Mouse (Mus musculus): ENCODE measurements around the gene Jmjd6.

Jmjd6 gene

DNA sequence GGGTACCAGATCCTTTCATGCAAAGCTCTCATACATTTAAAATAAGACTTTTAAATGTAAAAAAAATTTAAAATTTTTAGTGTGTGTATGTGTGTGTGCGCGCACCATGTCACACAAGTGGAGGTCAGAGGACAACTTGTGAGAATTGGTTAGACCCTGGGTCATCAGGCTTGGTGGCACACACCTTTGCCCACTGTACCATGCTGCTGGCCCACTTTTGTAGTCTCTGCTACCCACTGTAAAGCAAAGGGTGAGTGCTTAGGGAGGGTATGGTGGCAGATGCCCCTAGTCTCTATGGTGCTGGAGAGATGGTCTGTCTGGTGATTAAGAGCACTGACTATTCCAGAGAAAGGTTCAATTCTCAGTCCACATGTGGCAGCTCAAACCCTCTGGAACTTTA lies 20.0 kb downstream of the Jmjd6 start:
- no peak for DNase-seq

DNA sequence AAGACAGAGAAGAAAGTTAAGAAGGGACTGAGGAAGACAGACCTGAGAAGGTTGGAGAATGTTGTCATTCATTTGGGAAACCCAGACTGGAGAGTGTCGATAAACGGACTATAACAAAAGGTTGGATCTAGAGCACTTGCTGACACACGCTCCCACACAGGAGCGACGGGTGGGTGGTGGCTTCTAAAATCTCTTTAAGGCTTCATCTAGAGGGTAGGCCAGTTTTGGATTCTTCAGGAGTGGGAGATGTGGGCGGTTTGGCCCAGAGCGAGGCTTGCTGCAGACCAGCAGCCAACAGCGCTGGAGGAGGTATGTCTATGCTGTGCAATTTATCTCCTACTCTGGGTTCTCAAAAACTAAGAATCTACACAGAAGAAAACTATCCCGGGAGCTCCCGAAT lies 20.6 kb downstream of the Jmjd6 start:
- DNase-seq: no peak

DNA sequence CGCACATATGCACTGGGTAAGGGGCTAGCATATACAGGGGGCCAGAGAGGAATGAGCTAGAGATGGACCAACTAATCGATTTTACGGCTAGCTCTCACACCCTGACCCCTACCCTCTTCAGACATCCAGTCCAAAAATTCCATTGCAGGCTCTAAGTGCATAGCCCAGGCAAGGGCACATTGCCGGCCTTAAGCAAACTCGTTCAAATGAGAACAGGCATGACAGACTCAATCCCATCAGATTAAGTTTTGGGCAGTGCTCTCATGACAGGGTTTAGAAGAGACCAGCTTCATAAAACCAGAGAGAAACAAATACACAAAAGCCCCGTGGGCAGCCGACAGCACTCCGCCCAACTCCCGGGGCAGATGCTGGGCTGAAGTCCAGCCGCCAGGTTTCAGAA lies 21.0 kb downstream of the Jmjd6 start:
- DNase-seq: no peak

DNA sequence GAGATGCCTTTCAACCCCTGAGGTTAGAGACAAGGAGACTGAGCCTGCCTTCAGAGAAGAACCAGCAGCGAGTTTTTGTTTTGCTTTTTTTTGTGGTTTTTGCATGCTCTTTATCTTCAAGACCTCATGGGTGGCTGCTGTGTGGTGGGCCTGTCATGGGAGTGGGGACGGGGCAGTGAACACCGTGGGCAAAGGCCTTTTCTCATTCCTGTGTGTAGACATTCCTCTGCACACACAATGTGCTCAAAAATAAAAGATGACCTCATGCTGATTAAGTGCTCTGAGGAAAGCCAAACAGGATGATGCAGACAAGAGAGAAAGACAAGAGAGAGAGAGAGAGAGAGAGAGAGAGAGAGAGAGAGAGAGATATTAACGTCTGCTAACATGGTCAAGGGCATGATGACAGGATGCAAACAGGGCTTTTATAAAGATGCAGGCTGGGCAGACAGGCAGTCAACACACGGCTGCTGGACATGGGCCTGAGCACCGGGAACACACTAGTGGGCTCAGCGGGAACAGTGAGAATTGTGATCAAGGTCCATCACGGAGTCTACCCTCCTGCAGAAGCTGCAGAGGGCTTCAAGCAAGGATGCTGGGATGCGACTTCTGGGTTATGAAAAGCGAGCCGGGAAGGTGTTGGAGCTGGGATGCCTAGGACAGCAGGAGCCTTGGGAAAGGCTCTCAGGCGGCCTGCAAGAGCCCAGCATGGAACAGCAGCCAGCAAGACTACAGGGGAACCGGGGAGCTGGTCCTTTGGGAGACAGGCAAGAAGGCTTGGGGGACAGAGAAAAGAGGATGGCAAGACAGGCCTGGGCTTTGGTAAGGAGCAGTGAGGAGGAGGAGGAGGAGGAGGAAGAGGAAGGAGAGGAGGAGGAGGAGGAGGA lies 21.9 kb downstream of the Jmjd6 start:
- DNase-seq: no peak

DNA sequence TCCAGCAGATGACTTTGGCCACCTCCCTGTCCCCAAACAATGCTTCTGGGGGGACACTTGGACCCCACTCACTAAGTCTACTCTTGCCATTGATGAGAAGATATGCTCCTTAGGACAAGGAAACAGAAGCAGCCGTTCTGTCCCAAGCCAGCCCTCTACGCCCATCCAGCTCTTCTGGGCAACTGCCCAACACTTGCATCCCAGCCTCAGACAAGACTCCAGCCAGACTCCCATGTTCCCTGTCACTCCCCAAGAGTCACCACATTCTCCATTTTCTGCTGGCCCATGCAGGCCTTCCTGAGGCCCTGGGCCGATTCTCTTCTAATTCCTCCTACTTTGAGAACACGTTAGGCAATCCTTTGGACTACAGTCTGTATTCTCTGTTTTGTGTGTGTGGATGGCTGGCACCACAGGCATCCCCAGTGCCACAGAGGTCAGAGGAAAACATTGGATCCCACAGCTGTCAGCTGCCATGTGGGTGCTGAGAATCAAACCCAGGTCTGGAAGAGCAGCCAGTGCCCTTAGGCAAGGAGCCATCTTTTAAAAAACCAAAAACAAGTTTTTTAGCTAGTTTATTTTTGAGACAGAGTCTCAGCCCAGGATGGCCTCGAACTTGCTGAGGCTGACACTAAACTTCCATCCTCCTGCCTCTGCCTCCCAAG lies 23.2 kb downstream of the Jmjd6 start:
- no peak for DNase-seq

DNA sequence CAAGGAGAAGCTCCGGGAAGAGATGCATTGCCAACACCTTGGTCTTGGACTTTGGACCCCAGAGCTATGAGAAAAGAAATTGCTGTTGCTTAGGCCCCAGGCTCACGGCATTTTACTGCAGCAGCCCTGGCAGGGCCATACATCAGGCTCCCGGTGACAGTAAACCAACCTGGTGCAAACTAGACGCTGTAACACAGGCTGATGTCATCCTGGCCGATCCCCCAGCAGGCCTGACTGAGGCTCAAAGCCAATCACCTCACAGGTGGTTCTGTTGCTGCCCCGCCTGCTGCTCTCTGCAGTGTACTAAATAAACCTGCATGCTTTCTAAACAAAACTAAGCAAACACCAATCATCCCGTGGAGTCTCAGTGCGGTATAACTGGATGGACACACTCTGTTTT lies 24.5 kb downstream of the Jmjd6 start:
- DNase-seq: no peak

DNA sequence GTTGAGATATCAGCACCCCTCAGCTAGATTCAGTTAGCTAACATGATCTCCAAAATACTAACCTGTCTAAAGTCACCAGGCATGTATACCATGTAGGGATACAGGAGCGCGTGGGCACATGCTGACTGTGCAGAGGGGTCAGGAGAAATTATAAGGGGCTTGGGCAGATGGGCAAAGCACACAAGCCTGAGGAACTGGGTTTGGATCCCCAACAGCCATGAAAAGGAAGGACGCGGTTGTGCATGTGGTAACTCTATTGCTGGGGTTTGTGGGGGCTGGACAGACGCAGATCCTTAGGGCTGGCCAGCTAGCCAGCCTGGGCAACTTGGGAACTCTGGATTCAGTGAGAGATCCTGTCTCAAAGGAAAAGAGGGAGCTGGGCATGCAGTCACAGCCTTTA lies 25.7 kb downstream of the Jmjd6 start:
- no peak for DNase-seq

DNA sequence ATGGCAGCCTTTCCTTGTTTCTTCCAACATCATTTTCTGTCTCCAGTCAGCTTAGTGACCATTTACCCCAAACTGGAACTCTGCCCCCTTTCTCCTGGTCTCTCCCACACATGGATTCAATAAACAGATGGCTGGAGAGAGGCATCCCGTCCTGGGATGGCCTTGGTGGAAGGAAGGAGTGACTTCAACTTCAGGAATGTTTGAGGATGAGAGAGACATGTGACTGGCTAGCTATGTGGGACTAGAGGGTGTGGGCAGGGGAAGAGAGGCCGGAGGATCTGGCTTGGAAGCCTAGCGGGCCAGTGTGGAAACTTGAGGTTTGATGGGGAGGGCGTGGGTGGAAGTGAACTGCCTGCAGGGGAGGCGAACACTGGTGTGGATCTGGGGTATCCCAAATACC lies 26.5 kb downstream of the Jmjd6 start:
- DNase-seq: no peak

DNA sequence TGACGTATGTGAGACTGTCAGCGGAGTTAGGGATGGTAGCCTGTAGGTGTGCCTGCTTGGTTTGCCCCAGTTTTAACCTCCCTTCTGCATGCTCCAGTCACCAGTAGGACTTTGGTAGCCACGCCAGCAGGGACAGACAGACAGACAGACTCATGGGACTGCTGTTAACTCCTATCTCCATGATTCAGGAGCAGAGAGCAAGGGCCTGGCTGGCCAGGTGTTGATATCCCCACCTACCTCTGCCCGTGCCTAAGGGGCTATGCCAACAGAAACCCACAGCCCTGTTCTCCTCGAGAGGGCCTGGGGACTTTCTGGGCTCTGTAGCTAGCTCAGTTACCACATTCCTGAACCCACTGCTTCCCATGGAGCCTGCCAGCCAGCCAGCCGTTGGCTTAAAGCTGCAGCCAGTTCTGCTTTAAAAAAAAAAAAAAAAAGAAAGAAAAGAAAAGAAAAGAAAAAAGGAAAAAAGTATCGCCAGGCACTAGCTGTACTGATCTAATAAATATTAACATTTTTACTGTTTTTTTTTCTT lies 28.3 kb downstream of the Jmjd6 start:
- DNase-seq: no peak

DNA sequence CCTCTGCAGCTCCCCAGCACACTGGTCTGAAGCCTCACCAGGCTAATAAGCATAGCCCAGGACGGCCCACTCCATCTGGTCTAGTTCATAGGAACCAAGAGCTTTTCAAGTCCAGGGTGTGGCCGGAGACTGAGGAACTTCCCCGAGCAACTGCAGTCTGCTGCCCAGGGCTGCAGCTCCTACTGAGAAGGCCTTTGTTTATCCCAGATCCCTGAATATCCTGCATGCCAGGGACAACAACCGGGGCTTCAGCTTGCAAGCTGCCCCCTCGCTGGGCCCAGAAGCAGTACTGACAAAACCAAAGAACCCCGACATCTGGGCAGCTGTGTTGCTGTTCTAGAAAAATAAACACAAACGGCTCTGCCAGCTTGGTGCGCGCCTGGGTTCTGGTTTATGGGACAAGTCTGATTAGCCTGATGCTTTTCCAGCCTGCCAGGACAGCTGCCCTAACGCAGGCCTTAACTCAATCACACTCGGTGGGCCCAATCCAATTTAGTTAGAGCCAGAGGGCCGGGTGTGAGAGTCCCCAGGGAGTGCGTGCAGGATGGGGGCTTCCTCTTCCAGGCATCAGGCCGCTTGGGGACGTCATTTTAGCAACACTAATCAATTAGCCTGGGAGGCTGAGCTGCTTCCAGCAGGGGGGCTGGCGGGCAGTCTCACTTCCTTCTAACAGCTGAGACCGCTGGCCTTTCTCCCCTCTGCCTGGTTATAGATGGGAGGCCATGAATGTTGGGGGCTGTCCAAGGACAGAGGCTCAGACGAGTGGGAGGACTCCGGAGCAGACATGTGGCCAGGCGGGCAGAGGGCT lies 29.0 kb downstream of the Jmjd6 start:
- DNase-seq: peak; percentile 68 to 69

DNA sequence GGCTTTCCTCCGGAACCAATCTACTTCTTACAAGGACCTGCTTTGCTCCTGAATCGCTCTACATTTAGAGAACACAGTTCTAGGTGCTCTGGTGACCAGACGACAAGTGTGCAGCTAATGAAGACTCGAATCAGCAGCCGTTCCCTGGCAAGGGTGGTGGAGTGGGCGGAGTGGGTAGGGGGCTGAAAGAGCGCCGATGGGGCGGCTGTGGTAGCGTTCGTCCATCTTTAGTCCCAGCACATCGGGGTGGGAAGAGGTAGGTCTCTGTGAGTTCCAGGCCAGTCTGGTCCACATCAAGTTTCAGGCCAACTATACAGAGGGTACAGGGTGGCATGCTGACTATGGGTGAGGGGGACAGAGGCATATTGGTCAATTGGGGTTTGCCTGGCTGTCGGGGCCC lies 29.6 kb downstream of the Jmjd6 start:
- DNase-seq: no peak

DNA sequence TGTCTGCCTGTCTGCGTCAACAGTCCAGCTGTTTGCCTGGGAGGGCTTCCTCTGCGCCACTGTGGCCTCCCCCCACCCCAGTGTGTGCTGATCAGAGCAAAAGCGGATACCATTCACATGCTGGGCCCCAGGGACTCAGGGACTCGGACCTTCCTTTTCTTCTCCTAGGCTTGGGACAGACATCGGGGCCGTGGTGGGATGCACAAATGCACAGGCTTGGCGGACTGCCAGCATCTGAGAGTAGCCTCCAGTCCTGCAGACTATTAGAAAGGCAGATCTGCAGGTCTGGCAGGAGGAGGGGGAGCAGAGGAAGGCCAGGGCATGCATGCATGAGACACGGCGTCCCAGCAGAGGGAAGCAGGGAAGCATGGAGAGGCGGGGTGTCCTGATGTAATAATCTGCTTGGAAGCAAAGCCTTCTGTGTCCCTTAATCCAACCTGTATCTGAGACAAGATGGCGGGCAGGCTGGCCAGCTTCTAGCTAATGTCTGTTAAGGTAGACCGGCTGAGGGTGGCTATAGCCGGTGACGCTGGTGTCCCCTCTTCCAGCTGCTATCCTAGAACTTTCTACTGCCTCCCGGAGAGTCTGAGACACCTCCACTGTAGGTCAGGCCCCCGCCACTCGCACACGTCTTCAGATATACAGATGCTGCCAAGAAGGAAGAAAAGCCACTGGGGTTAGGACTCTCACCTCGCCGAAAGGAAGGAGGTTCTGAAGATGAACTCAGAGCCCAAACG lies 30.3 kb downstream of the Jmjd6 start:
- peak in 1 of 2 experiments; percentile 42 for DNase-seq

DNA sequence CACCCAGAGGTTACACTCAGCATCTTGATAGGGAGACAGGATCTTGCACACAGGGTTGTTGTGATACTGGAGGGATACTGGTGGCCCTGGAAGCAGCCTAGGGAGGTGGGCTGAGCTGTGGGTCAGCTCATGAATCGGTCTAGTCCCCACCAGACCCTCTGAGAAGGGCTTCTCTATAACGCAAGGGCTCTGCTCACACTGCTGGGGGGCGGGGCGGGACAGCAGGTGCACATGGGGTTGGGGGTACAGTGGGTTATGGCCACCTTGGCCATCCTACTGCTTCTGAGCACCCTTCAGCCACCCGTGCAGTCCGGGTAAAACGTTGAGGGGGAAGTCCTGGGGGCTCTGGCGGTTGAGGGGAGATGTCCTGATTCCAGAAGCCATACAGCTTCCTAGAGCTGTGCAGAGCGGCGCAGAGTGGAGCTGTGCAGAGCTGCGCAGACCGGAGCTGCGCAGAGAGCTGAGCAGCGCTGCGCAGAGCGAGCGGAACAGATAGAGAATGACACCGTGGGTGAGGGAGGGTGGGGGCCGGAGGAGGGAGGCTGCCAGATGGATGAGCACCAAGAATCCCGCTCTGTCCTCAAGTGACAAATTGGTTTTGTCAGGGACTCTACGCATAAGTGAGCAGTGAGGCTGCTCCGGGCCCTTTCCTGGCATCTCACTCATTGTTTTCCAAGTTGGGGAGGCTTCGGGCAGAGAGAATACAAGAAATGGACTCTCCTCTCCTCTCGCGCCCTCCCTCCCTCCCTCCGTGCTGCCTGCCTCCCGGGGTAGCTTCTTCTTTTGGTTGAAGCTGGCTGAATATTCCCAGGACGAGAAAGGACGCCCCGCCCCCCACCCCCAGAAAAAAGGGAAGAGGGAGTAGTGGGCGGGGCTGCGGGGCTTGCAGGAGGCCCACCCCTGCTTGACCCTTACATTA lies 32.0 kb downstream of the Jmjd6 start:
- peak; percentile 50 to 68 for DNase-seq

DNA sequence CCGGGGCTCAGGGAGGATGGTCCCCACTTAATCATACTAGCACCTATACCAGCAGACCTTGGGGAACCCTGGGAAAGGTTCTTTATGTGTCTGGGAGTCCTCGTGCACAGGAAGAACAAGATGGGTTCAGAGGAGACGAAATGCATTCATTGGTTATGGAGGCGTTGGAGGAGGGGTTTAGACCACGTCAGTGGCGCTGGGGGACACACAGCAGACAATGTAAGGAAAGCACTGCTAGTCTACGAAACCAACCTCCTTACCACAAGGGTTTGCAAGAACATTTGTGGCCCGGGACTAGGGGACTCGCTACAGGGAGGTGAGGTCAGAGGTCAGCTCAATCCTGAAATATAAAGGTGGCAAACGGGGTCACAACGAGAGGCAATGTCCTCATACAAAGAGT lies 32.7 kb downstream of the Jmjd6 start:
- DNase-seq: no peak

DNA sequence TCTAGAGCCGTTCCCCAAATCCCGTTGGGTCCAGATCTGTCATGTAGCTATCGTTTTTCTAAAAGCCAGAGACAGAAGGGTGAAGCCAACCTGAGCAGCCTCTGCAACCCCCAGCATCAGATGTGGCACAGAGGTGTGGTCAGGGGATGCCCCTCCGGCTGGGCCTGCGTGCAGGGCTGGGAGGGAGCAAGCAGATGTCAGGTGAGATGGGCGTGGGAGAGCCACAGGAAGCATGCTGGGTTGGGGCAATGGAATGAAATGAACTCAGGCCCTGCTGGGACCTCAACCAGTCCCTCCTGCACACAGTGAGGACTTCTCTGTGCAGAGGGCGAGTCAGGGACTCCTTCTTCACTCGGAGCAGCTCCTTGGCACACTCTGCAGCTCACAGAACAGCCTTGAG lies 33.7 kb downstream of the Jmjd6 start:
- no peak for DNase-seq

DNA sequence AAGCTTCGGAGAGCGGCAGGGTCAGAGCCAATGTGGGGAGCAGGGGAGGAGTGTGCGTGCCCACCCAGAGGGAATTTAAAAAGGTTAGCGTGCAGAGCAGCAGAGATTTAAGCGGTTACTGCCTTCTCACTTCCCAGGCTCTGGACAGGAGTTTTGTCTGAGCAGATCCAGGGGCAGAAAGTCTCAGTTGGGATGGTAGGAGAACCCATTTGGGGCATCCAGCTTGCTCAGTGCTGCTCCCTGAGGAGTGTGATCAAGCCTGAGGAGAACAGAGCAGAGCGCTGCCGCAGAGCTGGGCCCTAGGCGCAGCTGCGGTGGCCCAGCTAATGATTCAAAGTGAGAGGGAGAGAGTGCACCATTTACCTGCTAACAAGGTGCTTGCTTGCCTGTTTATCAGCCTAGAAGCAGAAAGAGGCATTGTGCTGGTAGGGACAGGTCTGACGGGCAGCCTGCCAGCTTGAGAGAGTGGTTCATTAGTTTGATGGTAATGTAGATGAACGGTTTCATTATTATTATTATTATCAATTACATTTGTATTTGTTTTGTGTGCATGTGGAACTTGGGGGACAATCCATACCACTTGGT lies 34.3 kb downstream of the Jmjd6 start:
- no peak for DNase-seq

DNA sequence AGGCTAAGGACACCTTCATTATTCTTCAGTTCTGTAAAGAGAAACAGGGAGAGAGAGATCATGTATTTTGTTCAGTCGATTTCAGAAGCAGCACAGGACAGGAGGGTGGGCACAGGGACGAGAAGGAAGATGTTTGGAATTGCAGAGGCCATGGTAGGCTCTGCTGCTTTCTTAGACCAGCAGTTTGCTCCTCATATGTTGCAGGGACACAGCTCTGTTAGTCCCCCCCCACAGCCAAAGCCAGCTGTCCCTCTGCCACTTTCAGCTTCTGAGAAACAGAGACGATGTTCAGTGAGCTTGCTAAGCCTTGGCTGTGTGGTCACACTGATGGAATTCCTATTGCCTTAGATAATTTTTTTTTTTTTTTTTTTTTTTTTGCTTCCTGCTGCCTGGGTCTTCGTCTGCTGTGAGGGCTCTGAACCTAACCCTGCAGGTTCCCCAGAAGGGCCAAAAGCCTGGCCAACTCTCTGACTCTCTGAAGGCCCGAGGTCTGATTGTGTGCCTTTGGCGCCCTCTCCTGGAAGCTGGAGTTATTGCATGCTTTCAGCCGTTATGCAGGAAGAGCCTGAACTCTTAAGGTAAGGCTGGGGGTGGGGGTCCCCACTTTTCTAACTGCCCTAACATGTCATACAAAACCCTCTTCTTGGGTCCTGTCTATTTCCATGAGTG lies 35.2 kb downstream of the Jmjd6 start:
- peak; percentile 88 to 92 for DNase-seq

DNA sequence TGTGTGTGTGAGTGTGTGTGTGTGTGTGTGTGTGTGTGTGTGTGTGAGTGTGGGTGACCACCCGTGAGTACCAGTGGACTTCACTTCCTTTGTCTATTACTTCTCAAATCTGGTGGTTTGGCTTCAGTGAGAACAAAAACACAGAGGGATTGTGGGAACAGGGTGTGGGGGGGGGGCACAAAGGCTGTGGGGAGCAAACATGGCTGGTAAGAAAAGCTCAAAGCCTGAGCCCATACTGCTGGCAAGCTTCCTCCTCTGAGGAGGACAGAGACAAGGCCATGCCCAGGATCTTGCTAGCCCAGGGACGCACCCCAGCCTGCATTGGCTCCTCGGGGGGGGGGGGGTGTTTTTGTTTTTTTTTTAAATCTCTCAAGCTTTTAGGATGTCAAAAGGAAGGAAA lies 35.7 kb downstream of the Jmjd6 start:
- DNase-seq: no peak

DNA sequence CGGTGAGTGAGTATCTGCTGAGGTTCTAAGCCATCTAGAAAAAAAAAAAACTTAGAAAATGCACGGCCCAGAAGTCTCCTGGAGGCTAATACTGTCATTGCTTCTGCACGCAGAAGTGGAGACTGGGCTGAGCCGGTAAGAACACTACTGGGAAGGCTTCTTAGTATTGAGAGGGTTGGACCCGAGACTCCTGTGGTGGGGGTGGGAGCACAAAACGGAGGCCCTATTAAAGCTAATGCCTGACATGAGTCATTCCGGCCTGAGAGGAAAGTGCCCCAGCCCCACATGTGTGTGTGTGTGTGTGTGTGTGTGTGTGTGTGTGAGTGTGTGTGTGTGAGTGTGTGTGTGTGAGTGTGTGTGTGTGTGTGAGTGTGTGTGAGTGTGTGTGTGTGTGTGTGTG lies 36.1 kb downstream of the Jmjd6 start:
- DNase-seq: no peak
